17 mouse cellular contexts compared by ENCODE assay signal in genomic region chr4:105554994-105555393, GRCm38 (mm10).
"Had no signal": no experiment of that assay in that cellular context is flagged by ENCODE, and none has a peak within 500 bp of the region (broad histone marks: within the 10 kb centered on the region; RNA-seq: fewer than 3 reads in every experiment).

No protein-coding gene starts in this region.

- H3K4me2 ChIP-seq: limb, embryonic 13.5 days; lung, embryonic 14.5 days; midbrain, embryonic 13.5 days; neural tube, embryonic 15.5 days; stomach, embryonic 15.5 days had no signal

- DNase-seq: kidney, postnatal 10 days; kidney, postnatal 4 days; left cerebral cortex, postnatal 4 days; lung, embryonic 14.5 days; right cerebral cortex, adult 18-20 months; right cerebral cortex, postnatal 25 days; spleen, adult 18-20 months; thymus, adult 2 months; thymus, postnatal 25 days had no signal

- ATAC-seq: intestine, postnatal 0 days; midbrain, embryonic 13.5 days had no signal

- H3K36me3 ChIP-seq: limb, embryonic 13.5 days; midbrain, embryonic 13.5 days; neural tube, embryonic 15.5 days; stomach, embryonic 15.5 days had no signal

- H3K9ac ChIP-seq: limb, embryonic 13.5 days; liver, embryonic 14.5 days; lung, embryonic 14.5 days; midbrain, embryonic 13.5 days; neural tube, embryonic 15.5 days; stomach, embryonic 15.5 days had no signal

- H3K4me3 ChIP-seq: layer of hippocampus, adult 2 months; limb, embryonic 13.5 days; midbrain, embryonic 13.5 days; myocyte; neural tube, embryonic 15.5 days; stomach, embryonic 15.5 days had no signal

- H3K9me3 ChIP-seq: limb, embryonic 13.5 days; midbrain, embryonic 13.5 days; neural tube, embryonic 15.5 days; stomach, embryonic 15.5 days had no signal

- H3K4me1 ChIP-seq: midbrain, embryonic 13.5 days; neural tube, embryonic 15.5 days; stomach, embryonic 15.5 days had no signal

- H3K27me3 ChIP-seq: limb, embryonic 13.5 days; midbrain, embryonic 13.5 days; neural tube, embryonic 15.5 days; stomach, embryonic 15.5 days had no signal

- H3K27ac ChIP-seq: layer of hippocampus, adult 2 months; limb, embryonic 13.5 days; liver, embryonic 14.5 days; midbrain, embryonic 13.5 days; neural tube, embryonic 15.5 days; stomach, embryonic 15.5 days had no signal
